Mouse (Mus musculus): ENCODE measurements around the gene Irf1. TPM values are rescaled to one million over a fixed set of nuclear protein-coding genes. Genes with fewer than 3 reads are reported as not detected.
"Not testable (repeated sequence)": the region's sequence is repeated elsewhere in the genome, so short reads cannot be mapped to it uniquely, and the experiment has no call there.

Gene Irf1
- 1 to 10 TPM; 8.7 to 9.1 TPM for total RNA-seq (2021)
- long read RNA-seq, experiment 1, transcript Irf1-202 (10 exons, 2,137 nt), result major isoform, 5 of 7 reads
- long read RNA-seq, experiment 1, partial matches to known transcripts, result 0 of 7 reads
- long read RNA-seq, experiment 1, other reads (novel, unspliced or antisense), result 1 of 7 reads
- long read RNA-seq, experiment 2, transcript Irf1-202 (10 exons, 2,137 nt), result major isoform, 5 of 9 reads
- long read RNA-seq, experiment 2, partial matches to known transcripts, result 0 of 9 reads
- long read RNA-seq, experiment 2, other reads (novel, unspliced or antisense), result 3 of 9 reads

DNA sequence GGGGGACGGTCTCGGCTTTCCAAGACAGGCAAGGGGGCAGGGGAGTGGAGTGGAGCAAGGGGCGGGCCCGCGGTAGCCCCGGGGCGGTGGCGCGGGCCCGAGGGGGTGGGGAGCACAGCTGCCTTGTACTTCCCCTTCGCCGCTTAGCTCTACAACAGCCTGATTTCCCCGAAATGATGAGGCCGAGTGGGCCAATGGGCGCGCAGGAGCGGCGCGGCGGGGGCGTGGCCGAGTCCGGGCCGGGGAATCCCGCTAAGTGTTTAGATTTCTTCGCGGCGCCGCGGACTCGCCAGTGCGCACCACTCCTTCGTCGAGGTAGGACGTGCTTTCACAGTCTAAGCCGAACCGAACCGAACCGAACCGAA is at the start of gene Irf1:
Irf1 (plus strand) TSS at position 255 of the 365 bp plus-strand sequence.
- intact Hi-C loops (cut with DNase I; ENCODE audit: low total_unique reads), result loop anchor here (5.0 kb wide), 1 partner anchor 78 kb away; no protein-coding TSS in a partner anchor
- DNase-seq, result peak; percentile 96

DNA sequence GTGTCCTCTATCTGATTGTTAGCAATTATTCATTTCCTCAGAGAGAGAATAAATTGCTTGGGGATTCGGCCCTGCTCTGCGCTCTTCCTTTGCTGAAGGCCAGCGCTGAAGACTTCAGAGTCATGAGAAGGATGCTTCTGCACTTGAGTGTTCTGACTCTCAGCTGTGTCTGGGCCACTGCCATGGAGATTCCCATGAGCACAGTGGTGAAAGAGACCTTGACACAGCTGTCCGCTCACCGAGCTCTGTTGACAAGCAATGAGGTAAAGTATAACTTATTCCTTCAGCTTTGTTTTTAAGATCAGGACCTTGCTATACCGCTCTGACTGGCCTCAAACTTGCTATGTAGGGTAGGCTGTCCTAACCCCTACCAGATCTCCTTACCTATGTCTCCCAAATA is 49.1 kb upstream of the Irf1 start, which contains the start of gene Il5:
Il5 (plus strand) TSS at position 80 of the 400 bp plus-strand sequence.
- intact Hi-C loops (cut with DNase I; ENCODE audit: low total_unique reads), result no loop called here
- no peak for DNase-seq

DNA sequence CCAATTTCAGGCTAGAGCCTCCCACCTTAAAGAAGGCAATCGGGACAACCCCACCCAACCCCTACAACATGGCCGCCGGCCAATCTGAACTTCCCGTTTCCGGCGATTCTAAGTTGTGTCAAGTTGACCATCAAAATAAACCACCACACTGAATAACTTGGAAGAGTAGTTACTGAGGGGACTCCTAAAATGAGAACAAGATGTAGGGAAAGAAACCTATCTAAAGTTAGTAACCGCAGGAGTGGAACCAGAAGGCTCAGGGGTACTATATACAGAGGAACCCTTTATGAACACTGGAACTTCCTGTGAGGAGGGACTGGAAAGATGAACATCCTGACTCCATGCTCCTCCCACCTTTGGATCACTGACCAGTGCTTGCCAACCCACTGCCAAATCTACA is 38.4 kb upstream of the Irf1 start:
- intact Hi-C loops (cut with DNase I; ENCODE audit: low total_unique reads), result no loop called here

DNA sequence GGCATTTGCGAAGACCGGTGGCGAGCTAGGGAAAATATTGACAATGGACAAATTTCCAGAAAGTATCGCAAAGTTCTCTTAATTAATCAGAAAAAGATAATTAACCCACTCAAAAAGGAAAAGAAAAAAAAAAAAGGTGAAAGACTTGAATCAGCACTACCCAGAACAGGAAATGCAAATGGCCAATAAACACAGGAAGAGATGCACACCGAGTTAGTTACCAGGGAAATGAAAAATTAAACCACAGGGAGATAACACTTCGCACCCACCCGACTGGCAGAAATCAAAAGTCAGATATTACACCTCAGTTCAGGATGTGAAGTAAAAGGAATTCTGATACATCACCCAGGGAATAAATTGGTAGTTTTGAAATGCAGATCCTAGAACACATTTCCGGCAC is 37.6 kb upstream of the Irf1 start:
- DNase-seq, result no peak
- intact Hi-C loops (cut with DNase I; ENCODE audit: low total_unique reads), result no loop called here

More for the DNA sequence above, 38.4 kb upstream of the Irf1 start:
- DNase-seq, result no peak

DNA sequence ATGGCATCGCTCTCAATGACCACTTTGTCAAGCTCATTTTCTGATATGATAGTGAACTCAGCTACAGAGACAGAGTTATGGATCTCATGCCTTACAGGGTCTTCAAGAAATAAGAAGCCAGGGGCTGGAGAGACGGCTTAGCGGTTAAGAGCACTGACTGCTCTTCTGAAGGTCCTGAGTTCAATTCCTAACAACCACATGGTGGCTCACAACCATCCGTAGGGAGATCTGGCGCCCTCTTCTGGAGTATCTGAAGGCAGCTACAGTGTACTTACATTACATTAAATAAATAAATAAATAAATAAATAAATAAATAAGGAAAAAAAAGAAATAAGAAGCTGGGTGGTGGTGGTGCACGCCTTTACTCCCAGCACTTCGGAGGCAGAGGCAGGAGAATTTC is 36.0 kb upstream of the Irf1 start:
- intact Hi-C loops (cut with DNase I; ENCODE audit: low total_unique reads), result no loop called here
- no peak for DNase-seq

DNA sequence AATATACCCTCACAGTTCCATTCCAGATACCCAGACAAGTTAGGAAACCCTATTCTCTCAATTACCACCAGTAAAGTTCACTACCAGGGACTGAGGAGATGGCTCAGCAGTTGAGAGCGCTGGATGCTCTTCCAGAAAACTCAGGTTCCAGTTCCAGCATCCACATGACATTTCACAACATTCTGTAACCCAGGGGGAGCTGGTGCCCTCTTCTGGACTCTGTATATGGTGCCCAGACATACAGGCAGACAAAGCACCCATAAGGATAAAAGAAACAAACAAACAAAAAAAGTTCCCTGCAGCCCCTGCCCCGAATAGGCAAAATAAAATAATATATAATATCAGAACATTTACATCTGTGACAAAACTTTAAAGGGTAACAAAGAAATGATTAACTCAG is 35.4 kb upstream of the Irf1 start:
- no peak for DNase-seq
- intact Hi-C loops (cut with DNase I; ENCODE audit: low total_unique reads), result no loop called here

DNA sequence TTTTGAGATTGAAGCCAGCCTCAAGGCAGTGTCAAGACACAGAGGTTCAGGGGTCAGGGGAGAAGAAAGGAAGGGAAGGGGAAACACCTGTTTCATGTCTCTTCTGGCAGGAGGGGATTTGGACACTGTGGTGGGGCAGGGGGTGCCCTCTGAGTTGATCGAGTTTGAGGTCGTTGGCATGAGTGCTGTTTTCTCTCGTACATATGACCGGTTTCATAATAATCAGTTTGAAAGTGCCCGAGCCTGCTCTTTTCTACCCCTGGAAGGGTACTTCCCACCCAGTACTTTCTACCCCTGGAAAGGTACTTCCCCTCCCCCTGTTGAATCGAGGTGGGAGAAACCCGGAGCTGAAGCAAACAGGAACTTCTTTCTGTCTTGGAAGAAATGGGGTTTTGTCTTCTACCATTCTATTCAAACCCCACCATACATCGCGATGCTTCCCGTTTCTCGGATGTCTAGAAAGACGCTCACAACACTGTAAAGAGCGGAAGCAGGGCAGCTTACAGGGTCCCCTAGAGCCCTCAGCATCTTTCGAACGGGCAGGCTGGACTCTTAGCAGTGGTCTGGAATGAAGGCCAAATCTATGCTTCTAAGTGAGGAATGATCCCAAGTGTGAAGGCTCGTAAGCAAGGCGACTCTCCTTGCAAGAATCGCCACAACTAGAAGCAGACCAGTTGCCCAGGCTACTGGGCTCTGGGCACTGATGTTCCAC is 34.7 kb upstream of the Irf1 start:
- no peak for DNase-seq
- intact Hi-C loops (cut with DNase I; ENCODE audit: low total_unique reads), result no loop called here

DNA sequence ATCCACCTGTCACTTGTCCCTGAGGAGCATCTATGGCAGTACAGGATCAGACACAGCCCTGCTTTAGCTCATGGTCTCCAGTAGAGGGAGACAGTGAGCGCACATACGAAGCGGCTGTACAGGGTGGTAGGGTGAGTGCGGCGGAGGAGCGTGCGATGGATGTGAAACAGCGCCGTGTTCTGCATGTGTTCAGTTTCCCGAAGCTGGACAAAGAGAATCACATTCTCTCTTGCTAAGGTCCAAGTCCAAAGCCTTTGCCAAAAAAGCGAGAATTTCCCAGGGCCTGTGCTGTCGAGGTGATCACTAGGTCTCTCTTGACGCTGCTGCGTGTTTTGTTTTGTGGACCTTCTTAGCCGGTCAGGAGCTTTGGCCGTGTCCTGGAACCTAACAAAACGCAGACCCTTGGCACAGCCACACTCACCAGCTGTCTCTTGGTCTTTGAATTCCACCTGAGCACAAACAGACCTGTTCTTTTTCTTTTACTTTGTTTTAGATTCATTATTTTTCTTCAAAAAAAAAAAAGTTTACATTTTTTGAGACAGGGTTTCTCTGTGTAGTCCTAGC is 34.0 kb upstream of the Irf1 start:
- intact Hi-C loops (cut with DNase I; ENCODE audit: low total_unique reads), result no loop called here
- DNase-seq, result peak; percentile 54

DNA sequence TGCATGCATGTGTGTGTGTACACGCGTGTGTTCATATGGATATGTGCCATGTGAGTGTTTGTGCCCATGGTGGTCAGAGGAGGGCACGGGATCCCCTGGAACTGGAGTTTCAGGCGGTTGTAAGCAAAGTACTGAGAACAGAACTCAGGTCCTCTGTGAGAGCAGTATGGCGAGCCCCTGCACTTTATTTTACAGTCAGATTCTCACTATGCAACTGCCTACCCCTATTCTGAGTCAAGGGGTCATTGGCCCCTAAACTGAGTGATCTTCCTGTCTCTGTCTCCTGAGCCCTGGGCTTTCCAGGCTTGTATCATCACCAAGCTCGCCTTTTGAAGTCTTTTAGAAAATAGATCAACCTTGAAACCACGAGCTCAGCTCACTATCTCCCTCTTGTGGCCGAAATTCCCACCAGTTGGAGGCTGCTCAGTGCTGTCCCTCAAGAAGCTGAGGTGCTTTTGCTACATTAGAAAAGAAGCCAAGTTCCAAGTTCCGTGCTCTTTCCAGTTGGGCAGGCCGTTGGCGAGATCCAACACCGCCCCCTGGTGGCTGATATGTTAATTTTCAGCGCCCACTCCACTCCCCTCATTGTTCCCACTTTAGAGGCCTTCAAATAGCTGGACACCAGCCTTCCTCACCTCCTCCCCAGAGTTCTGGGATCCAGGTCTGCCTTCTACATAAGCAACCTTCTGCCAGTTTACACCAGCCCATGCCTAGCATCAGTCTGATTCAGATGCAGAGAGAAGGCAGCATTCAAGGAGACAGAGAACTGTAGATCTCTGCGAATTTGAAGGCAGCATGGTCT is 32.8 kb upstream of the Irf1 start:
- DNase-seq, result peak; percentile 78

DNA sequence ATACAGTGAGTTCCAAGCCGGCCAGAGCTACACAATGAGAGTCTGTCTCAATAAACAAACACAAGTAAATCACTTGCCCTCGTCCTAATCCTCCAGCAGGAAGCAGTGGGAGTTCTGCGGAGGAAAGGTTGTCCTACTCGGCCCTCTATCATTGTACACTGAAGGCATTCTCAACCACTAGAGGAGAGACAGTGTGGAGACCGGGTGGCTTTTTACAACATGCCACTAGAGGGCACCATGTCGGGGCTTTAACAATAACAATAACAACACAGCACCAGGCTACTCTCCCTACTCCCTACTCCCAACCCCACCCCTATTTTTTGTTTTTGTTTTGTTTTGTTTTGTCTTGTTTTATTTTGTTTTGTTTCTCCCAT is 32.3 kb upstream of the Irf1 start:
- intact Hi-C loops (cut with DNase I; ENCODE audit: low total_unique reads), result no loop called here
- DNase-seq, result peak; percentile 38

More for the DNA sequence above, 32.8 kb upstream of the Irf1 start:
- intact Hi-C loops (cut with DNase I; ENCODE audit: low total_unique reads), result no loop called here

DNA sequence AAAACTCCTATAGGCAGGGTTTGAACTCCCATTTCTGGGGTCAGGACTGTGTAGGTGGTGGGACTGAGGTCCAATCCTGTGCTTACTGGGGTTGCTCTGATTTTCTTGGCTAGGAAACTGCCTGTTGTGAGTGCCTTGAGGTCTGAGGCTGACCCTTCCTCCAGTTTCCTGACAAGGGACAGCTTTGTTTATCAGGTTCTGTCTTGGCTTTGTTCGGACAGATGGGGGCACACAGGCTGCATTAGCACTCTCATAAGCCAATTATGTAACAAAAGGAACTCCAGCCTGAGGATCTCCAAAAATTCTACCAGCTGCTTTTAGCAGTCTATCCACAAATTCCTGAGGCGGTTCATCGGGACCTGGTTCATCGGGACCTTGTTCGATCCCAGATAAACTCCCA is 27.5 kb upstream of the Irf1 start:
- intact Hi-C loops (cut with DNase I; ENCODE audit: low total_unique reads), result no loop called here
- DNase-seq, result no peak

DNA sequence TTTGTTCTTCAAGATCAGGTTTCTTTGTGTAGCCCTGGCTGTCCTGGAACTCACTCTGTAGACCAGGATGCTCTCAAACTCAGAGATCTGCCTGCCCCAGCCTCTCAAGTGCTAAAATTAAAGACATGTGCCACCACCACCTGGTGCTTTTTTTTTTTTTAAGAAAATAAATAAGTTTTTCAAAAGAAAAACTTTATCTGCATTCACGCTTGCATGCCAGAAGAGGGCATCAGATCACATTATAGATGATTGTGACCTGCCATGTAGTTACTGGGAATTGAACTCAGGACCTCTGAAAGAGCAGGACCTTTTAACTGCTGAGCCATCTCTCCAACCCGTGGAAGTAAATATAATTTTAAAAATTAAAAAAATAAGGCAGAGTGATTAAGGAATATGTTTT is 24.6 kb upstream of the Irf1 start:
- intact Hi-C loops (cut with DNase I; ENCODE audit: low total_unique reads), result no loop called here

DNA sequence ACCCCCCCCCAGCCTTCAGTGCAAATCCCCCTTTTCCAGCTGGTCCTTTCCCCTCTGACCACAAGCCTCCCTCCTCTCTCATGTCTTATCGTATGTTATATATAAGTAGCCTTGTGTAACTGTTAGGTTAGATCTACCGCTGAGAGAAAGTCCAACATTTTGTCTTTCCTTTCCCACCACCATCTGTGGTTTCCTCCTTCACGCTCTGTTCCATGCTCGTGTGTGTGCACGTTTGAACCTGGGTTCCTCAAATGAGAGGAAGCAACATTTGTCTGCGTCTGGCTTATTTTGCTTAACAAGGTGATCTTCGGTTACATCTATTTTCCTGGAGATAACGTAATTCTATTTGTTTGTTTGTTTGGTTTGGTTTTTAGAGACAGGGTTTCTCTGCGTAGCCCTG is 21.8 kb upstream of the Irf1 start:
- intact Hi-C loops (cut with DNase I; ENCODE audit: low total_unique reads), result no loop called here
- no peak for DNase-seq

More for the DNA sequence above, 24.6 kb upstream of the Irf1 start:
- no peak for DNase-seq

DNA sequence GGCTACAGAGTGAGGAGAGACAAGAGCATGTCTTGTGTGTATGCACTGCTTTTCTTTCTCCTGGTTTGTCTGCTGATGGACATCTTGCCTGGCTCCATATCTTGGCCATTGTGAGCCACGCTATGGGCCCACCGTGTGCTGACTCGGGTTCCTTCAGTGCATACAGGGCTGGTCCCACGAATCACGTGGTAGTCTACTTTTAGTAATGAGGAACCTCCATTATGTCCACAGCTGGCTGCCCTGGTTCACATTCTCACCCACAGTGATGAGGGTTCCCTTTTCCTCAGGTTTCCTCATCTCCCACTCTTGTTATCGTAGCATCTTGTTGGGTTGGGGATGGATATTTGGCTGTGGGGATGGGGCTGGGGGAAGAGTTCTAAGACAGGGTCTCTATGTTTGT is 21.2 kb upstream of the Irf1 start:
- no peak for DNase-seq
- intact Hi-C loops (cut with DNase I; ENCODE audit: low total_unique reads), result no loop called here

DNA sequence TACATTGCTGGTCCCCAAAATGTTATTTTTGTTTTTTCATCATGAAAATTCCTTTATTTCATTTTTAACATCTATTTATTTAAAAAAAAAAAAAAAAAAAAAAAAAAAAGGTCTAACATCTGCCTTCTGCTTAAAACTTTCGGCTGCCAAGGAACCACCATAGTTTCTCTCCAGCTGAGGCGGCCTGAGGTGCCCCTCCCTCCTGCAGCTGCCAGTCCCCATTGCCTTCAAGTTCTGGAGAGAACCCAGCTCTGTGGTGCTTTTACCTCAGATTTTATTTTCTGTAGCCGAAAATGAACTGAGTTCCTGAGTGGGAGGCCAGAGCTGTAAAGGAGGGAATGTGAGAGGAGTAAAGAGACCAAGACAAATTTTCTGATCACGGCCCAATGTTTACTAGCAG is 20.5 kb upstream of the Irf1 start:
- intact Hi-C loops (cut with DNase I; ENCODE audit: low total_unique reads), result no loop called here
- no peak for DNase-seq

DNA sequence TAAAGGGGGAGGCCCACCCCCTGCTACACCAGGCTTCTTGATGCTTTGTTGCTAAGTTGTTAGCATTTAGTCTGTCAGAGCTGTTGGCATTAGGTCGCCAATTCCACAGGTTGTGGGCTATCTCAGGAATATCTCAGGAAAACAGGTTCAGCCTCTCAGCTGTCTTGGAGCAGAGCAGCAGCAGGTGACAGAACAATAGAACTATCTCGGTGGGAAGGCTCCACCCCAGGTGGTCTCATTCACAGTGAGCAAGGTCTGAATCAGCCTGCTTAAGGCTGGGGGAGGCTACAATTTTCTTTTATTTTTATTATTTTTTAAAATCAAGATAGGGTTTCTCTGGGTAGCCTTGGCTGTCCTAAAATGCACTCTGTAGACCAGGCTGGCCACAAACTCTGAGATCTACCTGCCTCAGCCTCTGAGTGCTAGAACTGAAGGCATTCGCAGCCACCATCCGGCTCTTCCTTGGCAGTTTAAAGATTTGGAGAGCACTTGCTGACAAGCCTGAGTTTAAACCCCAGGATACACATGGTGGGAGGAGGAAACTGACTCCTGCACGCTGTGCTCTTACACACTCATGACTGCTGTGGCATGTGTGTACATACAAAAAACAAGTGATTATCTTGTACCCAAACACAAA is 20.0 kb upstream of the Irf1 start:
- no peak for DNase-seq
- intact Hi-C loops (cut with DNase I; ENCODE audit: low total_unique reads), result no loop called here

DNA sequence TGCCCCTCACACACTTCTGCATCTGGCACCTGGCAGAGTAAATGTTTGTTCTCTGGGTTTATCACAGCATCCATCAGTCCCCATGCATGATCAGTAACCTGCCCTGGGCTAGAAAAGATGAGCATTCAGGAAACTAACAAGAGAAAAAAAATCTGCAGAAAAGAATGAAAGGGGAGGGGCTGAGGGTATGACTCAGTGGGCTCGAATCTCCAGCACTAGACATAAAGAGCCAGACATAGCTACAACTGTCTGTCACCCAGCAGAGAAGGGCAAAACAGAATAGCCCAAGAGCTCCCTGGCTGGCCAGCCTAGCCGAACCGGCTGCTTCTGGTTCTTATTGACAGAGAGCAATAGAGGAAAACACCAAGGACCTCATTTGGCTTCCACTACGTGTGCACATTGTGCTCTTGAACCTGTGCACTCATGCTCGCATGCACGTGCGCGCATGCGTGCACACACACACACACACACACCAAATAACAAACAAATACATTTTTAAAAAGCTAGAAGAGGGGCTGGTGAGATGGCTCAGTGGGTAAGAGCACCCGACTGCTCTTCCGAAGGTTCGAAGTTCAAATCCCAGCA is 14.7 kb upstream of the Irf1 start:
- intact Hi-C loops (cut with DNase I; ENCODE audit: low total_unique reads), result loop anchor here (5.0 kb wide), 1 partner anchor 97 kb away; no protein-coding TSS in a partner anchor
- no peak for DNase-seq

DNA sequence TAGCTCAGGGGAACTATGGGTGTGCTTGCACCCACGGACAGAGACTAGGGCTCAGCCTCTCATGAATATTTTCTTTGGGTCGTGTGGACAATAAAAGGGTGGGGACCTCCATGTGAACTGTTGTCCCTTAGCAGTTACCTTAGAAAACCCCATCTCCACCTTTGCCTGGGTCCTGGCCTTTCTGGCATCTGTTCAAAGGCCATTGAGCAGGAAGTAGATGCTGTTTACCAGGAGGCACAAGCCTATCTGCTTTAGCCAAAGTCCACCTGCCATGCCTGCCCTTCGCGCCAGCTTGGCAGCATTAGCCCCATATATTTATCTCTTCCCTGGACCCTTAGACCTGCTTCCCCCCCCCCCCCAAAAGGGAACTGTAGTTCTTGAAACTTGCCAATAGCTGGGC is 12.2 kb upstream of the Irf1 start:
- DNase-seq, result no peak
- intact Hi-C loops (cut with DNase I; ENCODE audit: low total_unique reads), result loop anchor here (5.0 kb wide), 1 partner anchor 95 kb away; no protein-coding TSS in a partner anchor

DNA sequence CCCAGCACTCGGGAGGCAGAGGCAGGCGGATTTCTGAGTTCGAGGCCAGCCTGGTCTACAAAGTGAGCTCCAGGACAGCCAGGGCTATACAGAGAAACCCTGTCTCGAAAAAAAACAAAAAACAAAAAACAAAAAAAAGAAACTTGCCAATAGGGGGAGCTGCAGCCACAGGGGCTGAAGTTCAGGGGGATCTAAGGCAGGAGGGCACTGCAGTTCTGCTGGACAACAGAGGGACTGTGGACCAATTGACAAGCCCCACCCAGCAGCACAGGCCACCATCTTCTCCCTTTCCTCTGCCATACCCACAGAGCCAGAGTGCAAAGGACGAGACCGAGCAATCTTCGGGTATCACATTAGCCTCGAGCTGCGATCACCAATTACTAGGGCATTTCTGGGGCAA is 11.8 kb upstream of the Irf1 start:
- DNase-seq, result not testable (repeated sequence)
- intact Hi-C loops (cut with DNase I; ENCODE audit: low total_unique reads), result loop anchor here (5.0 kb wide), 1 partner anchor 94 kb away; no protein-coding TSS in a partner anchor
